Mouse (Mus musculus) frontal cortex, postnatal 10 days (tissue): ENCODE data around the gene Creb3.
"Not testable (repeated sequence)": the region's sequence is repeated elsewhere in the genome, so short reads cannot be mapped to it uniquely, and the experiment has no call there.

ENCODE experiments used
- DNase-seq, 2 experiments: peaks; one replicate each; pipeline ENCODE4 v3.0.0; 2022; ENCODE audit warnings: low spot score in 2 of 2, mixed read lengths in 1 of 2

The Creb3 gene

GRCm38 (mm10) chr4:43583421-43583820, 21.3 kb downstream of the Creb3 start:
- no peak for DNase-seq

- DNase-seq: no peak
Measured at GRCm38 (mm10) chr4:43584444-43585416, 22.6 kb downstream of the Creb3 start, which contains the start of gene Msmp. Msmp (minus strand) TSS chr4:43584494.

- no peak for DNase-seq
Measured at GRCm38 (mm10) chr4:43585682-43586081, 23.6 kb downstream of the Creb3 start.

DNA sequence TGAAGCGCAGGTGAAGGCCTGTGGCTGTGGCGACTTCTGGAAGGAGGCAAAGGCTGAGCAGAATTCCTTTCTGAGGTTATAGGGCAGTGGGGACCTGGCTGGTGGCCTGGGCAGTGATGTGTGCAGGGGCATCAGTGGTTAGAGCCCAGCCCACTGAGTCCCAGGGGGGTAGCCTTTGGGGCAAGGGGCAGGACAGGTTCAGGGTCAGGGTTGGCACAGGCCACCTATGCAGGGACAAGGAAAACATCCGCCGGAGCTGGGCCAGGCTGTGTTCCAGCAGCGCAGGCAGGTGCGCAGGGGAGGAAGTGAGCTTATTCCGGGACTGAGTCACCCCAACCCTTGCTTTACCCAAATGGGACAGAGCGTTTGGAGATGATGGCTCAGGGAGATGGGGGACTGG, 24.3 kb downstream of the Creb3 start:
- no peak for DNase-seq

DNA sequence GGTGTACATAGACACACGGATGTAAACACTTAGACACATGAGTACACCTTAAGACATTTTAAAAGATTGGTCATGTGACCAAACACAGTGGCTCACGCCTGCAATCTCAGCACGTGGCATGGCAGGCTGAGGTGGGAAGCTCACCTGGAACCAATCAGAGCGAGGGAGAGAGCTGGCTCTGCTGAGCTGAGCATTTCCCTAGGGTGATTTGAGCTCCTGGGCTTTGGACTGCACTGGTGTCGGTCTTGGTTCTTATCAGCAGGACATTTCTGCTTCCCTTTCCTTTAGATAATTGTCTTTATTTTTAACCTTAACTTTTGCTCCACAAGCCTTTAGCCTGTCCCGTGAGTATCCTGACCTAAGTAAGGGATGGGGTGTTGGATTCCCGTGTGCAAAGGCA, 25.5 kb downstream of the Creb3 start:
- DNase-seq: no peak

DNA sequence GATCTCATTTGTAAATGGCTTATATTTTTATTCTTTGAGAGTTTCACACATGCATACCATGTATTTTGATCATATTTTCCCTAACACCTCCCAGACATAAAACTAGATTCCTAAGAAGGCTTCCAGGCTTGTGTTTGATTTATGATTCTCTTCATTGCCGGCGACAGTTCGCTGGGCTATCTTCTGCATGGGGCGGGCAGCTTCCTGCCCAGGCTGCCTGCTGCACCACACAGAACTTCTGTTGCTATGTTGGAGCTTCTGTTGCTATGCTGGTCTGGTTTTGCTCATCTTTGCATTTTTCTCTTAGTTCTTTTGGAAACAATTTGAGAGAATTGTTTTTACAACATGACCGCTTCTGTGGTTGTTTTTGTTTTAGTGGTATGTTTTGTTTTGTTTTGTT, 29.4 kb downstream of the Creb3 start:
- DNase-seq: no peak

- DNase-seq: no peak
Measured at GRCm38 (mm10) chr4:43591961-43592360, 29.8 kb downstream of the Creb3 start.

DNA sequence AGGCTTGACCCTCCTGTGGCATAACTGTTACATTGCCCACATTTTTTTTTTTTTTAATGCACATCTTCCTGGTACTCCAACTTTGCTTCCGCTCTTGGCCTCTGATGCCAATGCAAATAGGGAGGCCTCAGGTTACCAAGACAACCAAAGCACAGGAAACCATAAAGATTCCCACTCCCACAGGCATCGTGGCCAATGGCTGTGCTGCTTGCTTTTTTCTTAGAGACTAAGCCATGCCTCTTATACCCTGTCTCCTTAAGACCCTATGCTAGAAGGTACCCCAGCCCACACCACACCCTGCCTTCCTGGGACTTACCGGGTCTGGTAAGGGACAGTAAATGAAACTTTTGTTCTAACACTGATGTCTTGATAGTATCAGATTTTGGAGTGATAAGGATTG, 31.3 kb downstream of the Creb3 start:
- no peak for DNase-seq

DNA sequence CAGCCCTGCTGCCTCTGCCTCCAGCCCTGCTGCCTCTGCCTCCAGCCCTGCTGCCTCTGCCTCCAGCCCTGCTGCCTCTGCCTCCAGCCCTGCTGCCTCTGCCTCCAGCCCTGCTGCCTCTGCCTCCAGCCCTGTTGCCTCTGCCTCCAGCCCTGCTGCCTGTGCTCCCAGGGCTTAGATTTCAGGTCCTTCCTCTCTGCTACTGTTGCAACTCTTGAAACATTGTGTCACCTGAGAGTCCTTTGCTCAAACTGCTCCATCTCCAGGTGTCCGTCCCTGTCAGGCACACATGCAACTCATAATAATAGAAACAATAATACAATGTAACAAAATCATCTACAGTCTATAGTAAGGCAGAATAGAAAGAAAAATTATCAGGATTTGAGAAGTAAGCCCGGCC, 34.5 kb downstream of the Creb3 start:
- not testable (repeated sequence) for DNase-seq

- DNase-seq: no peak
Measured at GRCm38 (mm10) chr4:43598200-43598599, 36.1 kb downstream of the Creb3 start.

GRCm38 (mm10) chr4:43598650-43599380, 36.7 kb downstream of the Creb3 start:
- no peak for DNase-seq

- DNase-seq: no peak
Measured at GRCm38 (mm10) chr4:43600195-43600934, 38.2 kb downstream of the Creb3 start.

GRCm38 (mm10) chr4:43604099-43604498, 42.0 kb downstream of the Creb3 start:
- DNase-seq: no peak

DNA sequence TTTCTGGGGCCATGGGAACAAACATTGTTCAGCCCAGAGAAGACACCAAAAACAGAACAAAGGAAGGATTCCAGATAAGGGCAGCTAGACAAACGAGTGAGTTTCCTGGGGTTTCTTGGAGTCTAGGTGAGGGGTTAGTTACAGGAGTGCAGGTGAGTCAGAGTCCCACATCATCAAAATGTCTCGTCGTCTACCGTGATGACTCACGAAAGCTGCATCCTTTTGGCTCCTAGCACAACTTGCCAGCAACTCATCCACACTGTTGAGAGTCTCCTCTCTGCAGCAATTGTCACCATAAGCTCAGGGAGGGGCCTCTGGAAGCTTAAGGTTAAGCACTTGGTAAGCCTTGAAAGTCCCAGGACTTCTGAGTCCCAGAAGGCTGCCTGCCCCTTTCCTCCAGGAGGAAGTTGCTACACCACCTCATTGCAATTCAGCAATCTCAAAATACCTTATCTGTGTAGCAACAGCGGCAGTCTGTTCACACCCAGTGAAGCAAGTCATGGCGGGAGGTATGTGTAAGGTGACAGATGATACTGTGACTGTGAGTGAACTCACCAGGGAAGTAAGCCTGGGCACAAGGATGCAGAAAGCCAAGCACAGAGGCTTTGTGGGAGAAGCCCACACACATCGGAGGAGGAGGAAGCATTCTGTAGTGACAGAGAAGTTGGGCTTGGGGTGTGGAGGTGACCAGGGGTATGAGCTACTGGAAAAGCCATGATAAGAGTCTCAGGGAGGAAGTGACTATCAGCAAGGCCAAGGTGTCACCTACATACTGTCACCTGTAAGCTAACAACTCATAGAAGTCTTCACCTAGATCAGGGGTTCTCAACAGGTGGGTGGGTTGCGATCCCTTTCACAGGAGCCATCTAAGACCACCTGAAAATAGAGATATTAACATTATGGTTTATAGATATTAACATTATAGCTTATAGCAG, 42.9 kb downstream of the Creb3 start:
- no peak for DNase-seq

- DNase-seq: no peak
Measured at GRCm38 (mm10) chr4:43612534-43612933, 50.4 kb downstream of the Creb3 start.

DNA sequence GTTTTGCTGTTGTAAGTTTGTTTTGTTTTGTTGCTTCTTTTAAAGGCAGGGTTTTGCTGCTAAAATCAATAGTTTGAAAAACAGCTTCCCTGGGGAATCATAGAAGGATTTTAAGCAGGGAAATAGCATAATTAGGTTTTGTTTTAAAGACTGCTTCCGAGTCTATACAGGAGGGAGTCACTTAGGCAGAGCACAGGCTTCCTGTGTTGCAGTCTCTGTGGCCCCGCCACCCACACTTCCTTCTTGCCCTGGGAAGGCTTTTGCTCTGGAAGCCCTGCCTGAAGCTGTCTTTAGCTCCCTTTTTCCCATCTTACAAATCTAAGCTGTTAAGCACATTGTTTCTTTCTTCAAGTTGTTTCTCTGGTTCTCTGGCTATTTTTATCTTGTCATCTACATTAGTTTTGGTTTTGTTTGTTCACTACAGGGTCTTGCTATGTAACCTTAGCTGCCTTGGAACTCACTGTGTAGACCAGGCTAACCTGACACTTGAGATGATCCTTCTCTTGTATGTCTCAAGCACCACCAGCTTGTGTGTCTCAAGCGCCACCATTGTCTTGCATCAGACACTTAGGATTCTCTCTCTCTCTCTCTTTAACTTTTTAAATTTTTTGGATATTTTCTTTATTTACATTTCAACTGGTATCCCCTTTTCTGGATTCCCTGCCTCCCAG, 51.1 kb downstream of the Creb3 start:
- no peak for DNase-seq
